Mouse (Mus musculus): ENCODE results near the gene Evl.

DNA sequence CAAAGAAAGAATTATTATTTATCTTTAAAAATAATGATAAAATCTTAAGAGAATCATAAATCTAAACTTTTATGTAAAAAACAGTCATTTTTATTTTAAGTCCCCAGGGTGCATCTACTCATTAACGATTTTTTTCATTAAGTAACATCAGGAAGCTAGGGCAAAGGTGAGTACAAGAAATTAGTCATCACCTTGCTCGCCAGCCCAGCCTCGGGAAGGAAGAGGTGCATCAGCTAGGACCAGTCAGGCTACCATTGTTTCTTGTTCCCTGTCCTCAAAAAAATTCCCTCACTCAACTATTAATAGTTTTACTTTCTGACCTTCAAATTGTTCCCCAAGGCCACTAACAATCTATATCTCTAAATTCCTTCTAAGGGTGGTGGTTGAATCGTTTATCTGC, 123.8 kb downstream of the Evl start:
- TF ChIP-seq CTCF (IDR thresholded peaks at IDR 0.05; ENCODE audit: low read depth, low read length) (no peak), POLR2A (IDR thresholded peaks at IDR 0.05; ENCODE audit: borderline replicate concordance, low read depth, low read length) (no peak)
